Mouse (Mus musculus) MEL (cell line): ENCODE results near the gene Mycn. TPM values are rescaled to one million over a fixed set of nuclear protein-coding genes. Genes with fewer than 3 reads are reported as not detected.

Experiments used
- DNase-seq: peaks from one replicate; pipeline ENCODE4 v3.0.0; 2011; ENCODE audit warnings: low read depth, low spot score
- H3K27ac ChIP-seq: 2 replicates; pipeline ENCODE4 v1.5.1; 2012; ENCODE audit warnings: low read depth, mild to moderate bottlenecking, control low read depth, low read length, moderate library complexity; ENCODE audit not compliant: control insufficient read depth
- H3K27me3 ChIP-seq, 2 experiments: fragments of 150-350 bp in 1 of 2; sonication (generic) in 1 of 2; 2 replicates each; pipeline ENCODE4 v1.6.1; 2012; ENCODE audit warnings: low read length in 2 of 2, mild to moderate bottlenecking in 2 of 2, improper control_type of control experiment in 1 of 2, moderate library complexity in 1 of 2; ENCODE audit not compliant: insufficient read depth in 2 of 2, control insufficient read depth in 1 of 2
- H3K36me3 ChIP-seq, 2 experiments: 2 replicates each; pipeline ENCODE4 v1.6.1; 2012 to 2014; ENCODE audit warnings: low read length in 2 of 2, improper control_type of control experiment in 1 of 2, inconsistent platforms in 1 of 2, mild to moderate bottlenecking in 1 of 2; ENCODE audit not compliant: insufficient read depth in 2 of 2, control insufficient read depth in 1 of 2
- H3K4me1 ChIP-seq, 2 experiments: fragments of 150-350 bp in 1 of 2; sonication (generic) in 1 of 2; 2 replicates each; pipeline ENCODE4 v1.6.1; 2012; ENCODE audit warnings: low read length in 2 of 2, improper control_type of control experiment in 1 of 2, mild to moderate bottlenecking in 1 of 2; ENCODE audit not compliant: insufficient read depth in 2 of 2, control insufficient read depth in 1 of 2
- H3K4me3 ChIP-seq, 2 experiments: fragments of 150-350 bp in 1 of 2; sonication (generic) in 1 of 2; 2 replicates each; pipeline ENCODE4 v1.5.1; 2012; ENCODE audit warnings: low read depth in 2 of 2, low read length in 2 of 2, mild to moderate bottlenecking in 2 of 2, moderate library complexity in 2 of 2, control low read depth in 1 of 2, improper control_type of control experiment in 1 of 2; ENCODE audit not compliant: control insufficient read depth in 1 of 2, insufficient read depth in 1 of 2
- H3K79me2 ChIP-seq: 2 replicates; pipeline ENCODE4 v1.6.1; 2012; ENCODE audit warnings: mild to moderate bottlenecking, low read length, moderate library complexity; ENCODE audit not compliant: control insufficient read depth, poor library complexity, insufficient read depth
- H3K9ac ChIP-seq: 2 replicates; pipeline ENCODE4 v1.6.1; 2012; ENCODE audit warnings: low read depth, mild to moderate bottlenecking, control low read depth, low read length, moderate library complexity; ENCODE audit not compliant: control insufficient read depth, poor library complexity, severe bottlenecking
- H3K9me3 ChIP-seq: fragments of 150-350 bp; sonication (generic); replicated peaks from 2 replicates; pipeline ENCODE4 v1.6.1; 2012; ENCODE audit warnings: mild to moderate bottlenecking, low read length, improper control_type of control experiment, moderate library complexity; ENCODE audit not compliant: insufficient read depth
- BHLHE40 ChIP-seq: IDR thresholded peaks from 2 replicates; pipeline ENCODE4 v1.6.1; 2012; ENCODE audit warnings: low read depth, mild to moderate bottlenecking, inconsistent platforms, low read length, improper control_type of control experiment, borderline replicate concordance
- CHD2 ChIP-seq: IDR thresholded peaks from 2 replicates; pipeline ENCODE4 v1.6.1; 2011; ENCODE audit warnings: low read length, improper control_type of control experiment
- GABPA ChIP-seq: IDR thresholded peaks from 2 replicates; pipeline ENCODE4 v1.6.1; 2012; ENCODE audit warnings: low read depth, mild to moderate bottlenecking, inconsistent platforms, low read length, improper control_type of control experiment, moderate library complexity
- HCFC1 ChIP-seq: IDR thresholded peaks from 2 replicates; pipeline ENCODE4 v1.6.1; 2012; ENCODE audit warnings: low read depth, mild to moderate bottlenecking, inconsistent platforms, low read length, improper control_type of control experiment, moderate library complexity
- JUND ChIP-seq: IDR thresholded peaks from 2 replicates; pipeline ENCODE4 v1.6.1; 2011; ENCODE audit warnings: low read depth, mild to moderate bottlenecking, improper control_type of control experiment, low read length
- KAT2A ChIP-seq: conservative IDR thresholded peaks from 2 replicates; pipeline ENCODE4 v1.6.1; 2012; ENCODE audit warnings: low read depth, low read length, improper control_type of control experiment, inconsistent platforms
- MAX ChIP-seq: IDR thresholded peaks from 2 replicates; pipeline ENCODE4 v1.6.1; 2011; ENCODE audit warnings: low read length, improper control_type of control experiment
- MEF2A ChIP-seq: IDR thresholded peaks from 2 replicates; pipeline ENCODE4 v1.6.1; 2014; ENCODE audit warnings: low read depth, mild to moderate bottlenecking, inconsistent platforms, low read length, improper control_type of control experiment; ENCODE audit not compliant: poor library complexity, insufficient replicate concordance, severe bottlenecking; ENCODE audit errors: extremely low read depth
- MYB ChIP-seq: IDR thresholded peaks from 2 replicates; pipeline ENCODE4 v1.6.1; 2011; ENCODE audit warnings: mild to moderate bottlenecking, low read depth, low read length, improper control_type of control experiment
- MYC ChIP-seq: IDR thresholded peaks from 2 replicates; pipeline ENCODE4 v1.6.1; 2011; ENCODE audit warnings: low read depth, mild to moderate bottlenecking, low read length, improper control_type of control experiment, moderate library complexity
- NELFE ChIP-seq: IDR thresholded peaks from 2 replicates; pipeline ENCODE4 v1.6.1; 2011; ENCODE audit warnings: low read depth, low read length, improper control_type of control experiment
- POLR2A ChIP-seq, 2 experiments: IDR thresholded peaks; 2 replicates each; pipeline ENCODE4 v1.6.1; 2011 to 2012; ENCODE audit warnings: low read length in 2 of 2, mild to moderate bottlenecking in 2 of 2, control low read depth in 1 of 2, improper control_type of control experiment in 1 of 2, low read depth in 1 of 2, moderate library complexity in 1 of 2; ENCODE audit not compliant: control insufficient read depth in 1 of 2, insufficient read depth in 1 of 2, poor library complexity in 1 of 2
- POLR2AphosphoS5 ChIP-seq: IDR thresholded peaks from 2 replicates; pipeline ENCODE4 v1.6.1; 2012; ENCODE audit warnings: low read depth, borderline replicate concordance, mild to moderate bottlenecking, inconsistent platforms, low read length, moderate library complexity, mixed read lengths
- RAD21 ChIP-seq: IDR thresholded peaks from 2 replicates; pipeline ENCODE4 v1.6.1; 2011; ENCODE audit warnings: mild to moderate bottlenecking, low read depth, low read length, improper control_type of control experiment
- SMC3 ChIP-seq: IDR thresholded peaks from 2 replicates; pipeline ENCODE4 v1.6.1; 2011; ENCODE audit warnings: low read depth, low read length, improper control_type of control experiment
- TCF12 ChIP-seq: IDR thresholded peaks from 2 replicates; pipeline ENCODE4 v1.6.1; 2014; ENCODE audit warnings: low read depth, mild to moderate bottlenecking, inconsistent platforms, low read length, improper control_type of control experiment, moderate library complexity
- UBTF ChIP-seq: IDR thresholded peaks from 2 replicates; pipeline ENCODE4 v1.6.1; 2012; ENCODE audit warnings: low read depth, mild to moderate bottlenecking, inconsistent platforms, low read length, improper control_type of control experiment, moderate library complexity, borderline replicate concordance; ENCODE audit not compliant: insufficient read depth
- USF1 ChIP-seq: IDR thresholded peaks from 2 replicates; pipeline ENCODE4 v1.6.1; 2014; ENCODE audit warnings: low read depth, mild to moderate bottlenecking, inconsistent platforms, low read length, improper control_type of control experiment, moderate library complexity
- ZMIZ1 ChIP-seq: IDR thresholded peaks from 2 replicates; pipeline ENCODE4 v1.6.1; 2012; ENCODE audit warnings: low read depth, mild to moderate bottlenecking, inconsistent platforms, low read length, improper control_type of control experiment, moderate library complexity
- ZNF384 ChIP-seq: IDR thresholded peaks from 2 replicates; pipeline ENCODE4 v1.6.1; 2012; ENCODE audit warnings: low read depth, mild to moderate bottlenecking, inconsistent platforms, low read length, improper control_type of control experiment
- polyA plus RNA-seq, 2 experiments: library from polyadenylated mRNA; stranded (reverse) in 1 of 2; unstranded in 1 of 2; fragments of >175 nt in 1 of 2; fragments of >200 nt in 1 of 2; gene quantifications; 2 replicates each; pipeline versions ENCODE4 v1.2.1 to v1.2.4; 2012; ENCODE audit warnings: low replicate concordance in 2 of 2, low read depth in 1 of 2; ENCODE audit not compliant: insufficient read length in 2 of 2, insufficient read depth in 1 of 2, missing spikeins in 1 of 2
- total RNA-seq: library from RNA; depleted of rRNA; stranded (reverse); fragments of 300-350 nt; gene quantifications from 2 replicates; pipeline ENCODE4 v1.2.3, GENCODE M21; 2012

Mycn gene
- total and polyA plus RNA-seq, 3 experiments = not detected

DNA sequence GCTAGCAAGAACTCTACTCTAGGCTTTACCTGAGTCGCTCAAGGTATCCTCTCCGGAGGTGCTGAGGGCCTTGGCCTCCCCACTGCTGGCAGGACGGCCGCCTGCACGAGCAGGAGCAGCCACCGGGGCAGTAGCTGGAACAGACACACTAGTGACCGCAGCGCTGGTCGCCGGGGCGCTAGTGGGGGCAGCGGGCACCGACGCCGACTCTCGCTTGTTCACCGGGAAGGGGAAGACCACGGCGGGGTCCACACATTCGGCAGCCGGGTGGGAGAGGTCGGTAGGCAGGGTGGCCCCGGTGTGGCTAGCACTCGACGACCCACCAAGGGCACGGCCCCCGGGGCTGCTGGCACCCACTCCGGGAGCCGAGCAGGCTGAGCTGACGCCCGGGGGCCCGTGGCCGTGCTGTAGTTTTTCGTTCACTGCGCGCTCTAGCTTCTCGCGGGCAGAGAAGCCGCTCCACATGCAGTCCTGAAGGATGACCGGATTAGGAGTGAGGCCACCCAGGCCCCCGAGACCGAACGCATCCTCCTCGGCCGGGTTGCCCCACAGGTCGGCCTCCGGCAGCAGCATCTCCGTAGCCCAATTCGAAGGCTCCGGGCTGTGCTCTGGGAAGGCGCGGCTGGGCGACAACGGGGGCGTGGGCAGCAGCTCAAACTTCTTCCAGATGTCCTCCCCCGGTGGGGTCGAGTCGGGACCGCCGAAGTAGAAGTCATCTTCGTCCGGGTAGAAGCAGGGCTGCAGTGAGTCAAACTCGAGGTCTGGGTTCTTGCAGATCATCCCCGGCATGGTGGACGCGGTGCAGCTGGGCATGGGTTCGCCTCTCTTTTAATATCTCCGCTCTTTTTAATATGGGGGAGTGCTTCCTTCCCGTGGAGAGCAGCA, 1.9 kb downstream of the Mycn start:
- no peak overlapping the region for H3K27ac ChIP-seq
- H3K36me3 ChIP-seq = no peaks in the 10 kb centered on the region
- no peak overlapping the region for H3K4me3 ChIP-seq
- H3K9me3 ChIP-seq = no peaks in the 10 kb centered on the region
- no peaks in the 10 kb centered on the region for H3K27me3 ChIP-seq
- DNase-seq = no peak
- no peaks in the 10 kb centered on the region for H3K4me1 ChIP-seq
- no peaks in the 10 kb centered on the region for H3K79me2 ChIP-seq
- TF ChIP-seq SMC3 (no peak), JUND (no peak), ZMIZ1 (no peak), UBTF (no peak), ZNF384 (no peak), RAD21 (no peak), NELFE (no peak), POLR2A (IDR thresholded peaks at IDR 0.05; ENCODE audit: control insufficient read depth in 1 of 2, insufficient read depth in 1 of 2, low read depth in 1 of 2, low read length in 2 of 2, poor library complexity in 1 of 2) (no peak), MYB (no peak), POLR2AphosphoS5 (no peak), CHD2 (no peak), USF1 (no peak), HCFC1 (no peak), GABPA (no peak), MYC (no peak), TCF12 (no peak), KAT2A (no peak), MAX (no peak)
- no peak overlapping the region for H3K9ac ChIP-seq

GRCm38 (mm10) chr12:12938850-12939249, 2.9 kb downstream of the Mycn start:
- TF ChIP-seq RAD21 (no peak), CHD2 (no peak), BHLHE40 (no peak), MEF2A (no peak)
- TF ChIP-seq, all 39 proteins: peak for 0
- no peak overlapping the region for H3K4me3 ChIP-seq
- H3K9me3 ChIP-seq = no peaks in the 10 kb centered on the region
- no peaks in the 10 kb centered on the region for H3K36me3 ChIP-seq
- DNase-seq = no peak
- H3K9ac ChIP-seq = no peak overlapping the region
- H3K79me2 ChIP-seq = no peaks in the 10 kb centered on the region
- H3K27ac ChIP-seq = no peak overlapping the region
- H3K4me1 ChIP-seq = no peaks in the 10 kb centered on the region
- no peaks in the 10 kb centered on the region for H3K27me3 ChIP-seq
